ENCODE assay signal across 10 mouse cellular contexts in the genomic region with DNA sequence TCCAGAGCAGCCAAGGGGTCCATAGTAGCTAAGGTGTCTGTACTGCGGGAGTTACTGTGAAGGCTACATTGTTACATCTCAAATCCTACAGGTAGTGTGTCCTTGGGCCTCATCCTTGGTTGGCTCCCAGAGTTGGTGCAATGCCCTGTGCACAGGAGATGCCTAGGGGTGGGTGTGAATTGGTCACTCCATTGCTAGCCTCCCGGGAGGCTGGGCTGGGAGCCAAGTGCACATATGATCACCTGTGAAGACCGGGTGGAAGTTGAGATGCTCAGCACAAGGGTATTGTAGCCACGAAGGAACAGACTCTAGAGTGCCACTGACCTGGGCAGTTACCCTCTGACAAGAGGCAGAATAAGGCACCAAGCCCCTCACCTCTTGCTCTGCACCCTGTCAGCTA. TPM values are rescaled to one million over a fixed set of nuclear protein-coding genes. Genes with fewer than 3 reads are reported as not detected.
A peak's percentile ranks its signal among the peaks of the same experiment; 100 is the strongest.
DNase-seq lines count a peak whose midpoint lies in the region; ATAC-seq and TF ChIP-seq lines count a peak whose summit lies in the region.
"Had no signal": no experiment of that assay in that cellular context is flagged by ENCODE, and none has a peak within 500 bp of the region (broad histone marks: within the 10 kb centered on the region; RNA-seq: fewer than 3 reads in every experiment).

No protein-coding gene starts in this region.

- TF ChIP-seq CTCF in left cerebral cortex, adult 2 months (IDR thresholded peaks at IDR 0.05) = no peak

- peak overlapping the region; percentile 68 for H3K27ac ChIP-seq in heart, embryonic 12.5 days (ENCODE audit: poor library complexity, severe bottlenecking)
- H3K27ac ChIP-seq in left cerebral cortex, adult 2 months = peak overlapping the region; percentile 0; the same call in 1 of the 2 replicates
- H3K27ac ChIP-seq in brown adipose tissue, adult 24 weeks (replicated peaks; ENCODE audit: low read depth, low read length) = 0 out of 2 replicates have a peak overlapping the region, but pooled peaks have one; percentile 5
- H3K27ac ChIP-seq in intestine, embryonic 16.5 days (ENCODE audit: low read length) = peak overlapping the region; percentile 10; the same call in 1 of the 2 replicates
- H3K27ac ChIP-seq: forebrain, embryonic 15.5 days; macrophage had no signal

- peaks cover 22% of the 10 kb centered on the region for H3K4me1 ChIP-seq in heart, embryonic 12.5 days (replicated peaks)
- H3K4me1 ChIP-seq in brown adipose tissue, adult 24 weeks (ENCODE audit: control insufficient read depth, insufficient read depth, insufficient read length, low read length) = peaks cover 12% of the 10 kb centered on the region
- H3K4me1 ChIP-seq in intestine, embryonic 16.5 days (ENCODE audit: control insufficient read depth, insufficient read depth, low read length) = peaks cover 15% of the 10 kb centered on the region

- peak overlapping the region; percentile 54 for H3K9ac ChIP-seq in heart, embryonic 12.5 days
- no peak overlapping the region for H3K9ac ChIP-seq in intestine, embryonic 16.5 days (ENCODE audit: low read depth, low read length)
- H3K9ac ChIP-seq: forebrain, embryonic 15.5 days had no signal

- intact Hi-C loops in heart, postnatal 25 days (cut with DNase I) = loop anchor here (2.0 kb wide), 1 partner anchor 22 kb away; the partner anchor contains the start of gene Eml1
- intact Hi-C loops in left cerebral cortex, adult 2 months (cut with DNase I) = no loop called here

- H3K27me3 ChIP-seq in heart, embryonic 12.5 days (replicated peaks) = no peaks in the 10 kb centered on the region
- no peaks in the 10 kb centered on the region for H3K27me3 ChIP-seq in intestine, embryonic 16.5 days (replicated peaks; ENCODE audit: control insufficient read depth, insufficient read depth, low read length)
- H3K27me3 ChIP-seq: forebrain, embryonic 15.5 days had no signal

- DNase-seq in heart, postnatal 25 days (ENCODE audit: low spot score) = no peak
- no peak for DNase-seq in left cerebral cortex, adult 2 months (ENCODE audit: extremely low spot score in 1 of 2, low spot score in 2 of 2)
- no peak for DNase-seq in left cerebral cortex, adult 18-20 months (ENCODE audit: low spot score in 2 of 2)
- DNase-seq in adrenal gland, adult 2 months = no peak
- no peak for DNase-seq in left cerebral cortex, adult 11 months (ENCODE audit: low spot score)

- no peaks in the 10 kb centered on the region for H3K9me3 ChIP-seq in heart, embryonic 12.5 days (replicated peaks)
- no peaks in the 10 kb centered on the region for H3K9me3 ChIP-seq in intestine, embryonic 16.5 days (ENCODE audit: control insufficient read depth, low read length)
- H3K9me3 ChIP-seq: forebrain, embryonic 15.5 days had no signal

- no peak overlapping the region for H3K4me3 ChIP-seq in heart, embryonic 12.5 days
- no peak overlapping the region for H3K4me3 ChIP-seq in left cerebral cortex, adult 2 months
- no peak overlapping the region for H3K4me3 ChIP-seq in brown adipose tissue, adult 24 weeks (ENCODE audit: insufficient read depth, low read depth, low read length)
- H3K4me3 ChIP-seq in intestine, embryonic 16.5 days (ENCODE audit: low read length) = no peak overlapping the region
- H3K4me3 ChIP-seq: forebrain, embryonic 15.5 days had no signal

- no peaks in the 10 kb centered on the region for H3K36me3 ChIP-seq in heart, embryonic 12.5 days
- H3K36me3 ChIP-seq in intestine, embryonic 16.5 days (ENCODE audit: control insufficient read depth, insufficient read depth, low read length) = no peaks in the 10 kb centered on the region
- H3K36me3 ChIP-seq: forebrain, embryonic 15.5 days had no signal

- 71% methylated on average over 4 of the region's 4 CpGs for WGBS in heart, embryonic 12.5 days
- WGBS in intestine, embryonic 16.5 days = 75% methylated on average over 4 of the region's 4 CpGs

- no peak for ATAC-seq in heart, embryonic 12.5 days (ENCODE audit: insufficient number of reproducible peaks, low FRiP score)
- 0 out of 2 replicates have a peak, but pooled peaks have one; percentile 25 for ATAC-seq in intestine, embryonic 16.5 days
- ATAC-seq: forebrain, embryonic 15.5 days had no signal

- H3K4me2 ChIP-seq in heart, embryonic 12.5 days = no peak overlapping the region
- H3K4me2 ChIP-seq in intestine, embryonic 16.5 days (ENCODE audit: low read depth, low read length) = no peak overlapping the region
- H3K4me2 ChIP-seq: forebrain, embryonic 15.5 days had no signal

RNA-seq across cellular contexts. Expression of gene Eml1, which starts 22.3 kb away (rescaled TPM):
- polyA plus RNA-seq in heart, embryonic 12.5 days (2016; fragmentation: Nextera tagmentation; extraction: Ambion mirVana) = 49.5 and 54.6 TPM in 2 replicates
- 10 to 100 TPM; 76.4 to 78.6 TPM for total RNA-seq in heart, postnatal 25 days (2021)
- total RNA-seq in left cerebral cortex, adult 2 months (2021) = 10 to 100 TPM; 65.7 to 68.2 TPM
- 10 to 100 TPM; 60.4 to 64.1 TPM for total RNA-seq in left cerebral cortex, adult 18-20 months (2021)
- polyA plus RNA-seq in brown adipose tissue, adult 24 weeks (2012; ENCODE audit: insufficient read depth, insufficient read length, missing spikeins) = 4.2 and 5.1 TPM in 2 replicates
- 63.7 and 67.4 TPM in 2 replicates for polyA plus RNA-seq in intestine, embryonic 16.5 days (2015; fragmentation: Nextera tagmentation; extraction: Ambion mirVana)
- 10 to 100 TPM; 17.5 to 29.6 TPM for total RNA-seq in adrenal gland, adult 2 months (2021)
- 13.3 and 13.5 TPM in 2 replicates for polyA plus RNA-seq in adrenal gland, adult 2 months (2012; rRNA removed)
- polyA plus RNA-seq: macrophage had no signal

RNA-seq across cellular contexts. Expression of gene Cyp46a1, which starts 58.9 kb away (rescaled TPM):
- 7.9 and 8.0 TPM in 2 replicates for polyA plus RNA-seq in heart, embryonic 12.5 days (2016; fragmentation: Nextera tagmentation; extraction: Ambion mirVana)
- under 1 TPM; 0.31 to 0.36 TPM for total RNA-seq in heart, postnatal 25 days (2021)
- 100 to 1,000 TPM; 270 to 290 TPM for total RNA-seq in left cerebral cortex, adult 2 months (2021)
- total RNA-seq in left cerebral cortex, adult 18-20 months (2021) = 100 to 1,000 TPM; 259 to 273 TPM
- polyA plus RNA-seq in brown adipose tissue, adult 24 weeks (2012; ENCODE audit: insufficient read depth, insufficient read length, missing spikeins) = not detected in 2 replicates
- polyA plus RNA-seq in intestine, embryonic 16.5 days (2015; fragmentation: Nextera tagmentation; extraction: Ambion mirVana) = 3.8 and 4.6 TPM in 2 replicates
- 1 to 10 TPM; 1.0 to 1.6 TPM for total RNA-seq in adrenal gland, adult 2 months (2021)
- 7.5 and 9.0 TPM in 2 replicates for polyA plus RNA-seq in adrenal gland, adult 2 months (2012; rRNA removed)
- polyA plus RNA-seq: macrophage had no signal

Comparison
In these comparisons a context has a peak if more than half of its experiments do, and no peak if none do; other contexts are left out.
1. H3K27ac ChIP-seq: peak in every context shown above with its lines; median percentile 68 in heart, embryonic 12.5 days; 10 in intestine, embryonic 16.5 days; 5 in brown adipose tissue, adult 24 weeks; 0 in left cerebral cortex, adult 2 months.
2. RNA of gene Cyp46a1, which starts 58.9 kb away (total RNA-seq): 270 to 290 TPM in left cerebral cortex, adult 2 months and 259 to 273 TPM in left cerebral cortex, adult 18-20 months; 1.0 to 1.6 TPM in adrenal gland, adult 2 months and 0.31 to 0.36 TPM in heart, postnatal 25 days; every median in the first group is over 100 times any median in the second.